Mouse (Mus musculus): ENCODE results near the gene Zdhhc11.

DNA sequence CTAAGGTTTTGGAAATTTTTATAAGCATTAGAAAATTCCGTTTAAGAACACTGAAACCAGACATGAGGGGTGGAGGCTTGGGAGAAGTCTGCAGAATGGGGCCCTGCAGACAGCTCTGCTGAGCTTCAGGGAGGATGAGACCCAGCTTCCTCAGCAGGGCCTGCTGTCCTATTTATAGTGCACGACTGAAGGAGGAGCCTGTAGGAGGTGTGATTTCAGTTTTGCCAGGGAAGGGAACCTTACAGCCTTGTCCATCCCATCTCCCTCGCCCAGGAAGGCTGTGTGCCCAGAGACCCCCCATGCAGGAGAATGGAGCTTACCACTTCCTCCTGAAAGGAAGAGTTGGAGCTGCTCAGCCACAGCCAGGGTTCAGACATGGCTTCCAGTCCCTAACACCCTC is 47.0 kb downstream of the Zdhhc11 start:
- TF ChIP-seq CTCF (IDR thresholded peaks at IDR 0.05; ENCODE audit: low read depth, low read length) (no peak), POLR2A (IDR thresholded peaks at IDR 0.05; ENCODE audit: borderline replicate concordance, low read depth, low read length) (no peak)

Data from bone marrow macrophage, adult 2 months (primary cell).